Mouse (Mus musculus) lung, adult 2 months (tissue): ENCODE measurements around the gene Gsk3a. TPM values are rescaled to one million over a fixed set of nuclear protein-coding genes. Genes with fewer than 3 reads are reported as not detected.
"Not testable (repeated sequence)": the region's sequence is repeated elsewhere in the genome, so short reads cannot be mapped to it uniquely, and the experiment has no call there.

Source experiments
- DNase-seq: peaks from one replicate; pipeline ENCODE4 v3.0.0; 2022
- H3K4me1 ChIP-seq: fragments of 200-500 bp; 2 replicates; pipeline ENCODE4 v1.6.1; 2011; ENCODE audit warnings: low read length; ENCODE audit not compliant: control insufficient read depth, insufficient read depth
- H3K4me3 ChIP-seq: fragments of 200-500 bp; replicated peaks from 2 replicates; pipeline ENCODE3; 2011; ENCODE audit warnings: low read depth, mild to moderate bottlenecking, control low read depth, low read length; ENCODE audit errors: extremely low read depth
- CTCF ChIP-seq: fragments of 200-500 bp; IDR thresholded peaks from 2 replicates; pipeline ENCODE4 v1.5.1; 2011; ENCODE audit warnings: mild to moderate bottlenecking, low read length, control low read depth; ENCODE audit not compliant: insufficient read depth
- POLR2A ChIP-seq: fragments of 200-500 bp; IDR thresholded peaks from 2 replicates; pipeline ENCODE4 v1.6.1; 2011; ENCODE audit warnings: low read depth, mild to moderate bottlenecking, control low read depth, low read length, borderline replicate concordance; ENCODE audit errors: extremely low read depth
- WGBS: fragments of 180-500 bp; shearing (Covaris S2); methylation state at CpG from one replicate; pipeline ENCODE4 v1.1.7; 2018; 5-methylcytosine and 5-hydroxymethylcytosine counted together
- polyA plus RNA-seq: library from polyadenylated mRNA; depleted of rRNA; stranded (reverse); fragments of >200 nt; gene quantifications from 2 replicates; pipeline ENCODE4 v1.2.3, GENCODE M21; 2012

Gene Gsk3a
- polyA plus RNA-seq, 1 experiment = 116 TPM

GRCm38 (mm10) chr7:25267751-25268463, 30.3 kb upstream of the Gsk3a start:
- whole genome bisulfite sequencing = under 1% methylated on average over 33 of the region's 33 CpGs
- H3K4me3 ChIP-seq = peak overlapping the region; percentile 95
- H3K4me1 ChIP-seq = peaks cover 11% of the 10 kb centered on the region
- DNase-seq = peak; percentile 97
- no peak for TF ChIP-seq CTCF
- TF ChIP-seq POLR2A = no peak; the same call in 1 of the 2 replicates

- Histone ChIP-seq H3K4me1 (peaks cover 11% of the 10 kb centered on the region), H3K4me3 (peak within 1 kb of the TSS; percentile 95)
- TF ChIP-seq CTCF (no peak), POLR2A (peak; percentile 53; the same call in 1 of the 2 replicates)
- peak; percentile 99 for DNase-seq
- WGBS = under 1% methylated on average over 29 of the region's 29 CpGs
These were observed 29.7 kb upstream of the Gsk3a start, which contains the start of gene Cic for GRCm38 (mm10) chr7:25267301-25267750. Gene Cic, plus strand, starts transcription at chr7:25267704.

- WGBS = 85% methylated on average over 8 of the region's 8 CpGs
- TF ChIP-seq CTCF = no peak
- no peak for TF ChIP-seq POLR2A
- Histone ChIP-seq H3K4me1 (peaks cover 11% of the 10 kb centered on the region), H3K4me3 (no peak overlapping the region)
- no peak for DNase-seq
These were observed 28.7 kb upstream of the Gsk3a start for GRCm38 (mm10) chr7:25266180-25266962.

GRCm38 (mm10) chr7:25265743-25266142, 28.1 kb upstream of the Gsk3a start:
- peaks cover 11% of the 10 kb centered on the region for H3K4me1 ChIP-seq
- 76% methylated on average over 5 of the region's 5 CpGs for WGBS
- H3K4me3 ChIP-seq, DNase-seq: not testable (repeated sequence)

- WGBS = 54% methylated on average over 17 of the region's 17 CpGs
- TF ChIP-seq POLR2A (no peak), CTCF (no peak)
- Histone ChIP-seq H3K4me3 (no peak overlapping the region), H3K4me1 (peaks cover 4% of the 10 kb centered on the region)
- no peak for DNase-seq
These were observed 26.6 kb upstream of the Gsk3a start for GRCm38 (mm10) chr7:25263968-25264870.

- H3K4me1 ChIP-seq = no peaks in the 10 kb centered on the region
- WGBS = 71% methylated on average over 1 of the region's 1 CpGs
- DNase-seq = no peak
- no peak overlapping the region for H3K4me3 ChIP-seq
- TF ChIP-seq CTCF (no peak), POLR2A (no peak)
These were observed 24.2 kb upstream of the Gsk3a start for GRCm38 (mm10) chr7:25261896-25262295.

GRCm38 (mm10) chr7:25251822-25252221, 14.2 kb upstream of the Gsk3a start:
- peaks cover 16% of the 10 kb centered on the region for H3K4me1 ChIP-seq
- TF ChIP-seq CTCF (no peak), POLR2A (0 out of 2 replicates have a peak, but pooled peaks have one; percentile 25)
- 24% methylated on average over 8 of the region's 8 CpGs for WGBS
- no peak for DNase-seq
- H3K4me3 ChIP-seq = peak overlapping the region; percentile 61

GRCm38 (mm10) chr7:25251071-25251791, 13.6 kb upstream of the Gsk3a start:
- H3K4me3 ChIP-seq = peak overlapping the region; percentile 61
- H3K4me1 ChIP-seq = peaks cover 19% of the 10 kb centered on the region
- peak; percentile 60 for DNase-seq
- no peak for TF ChIP-seq CTCF
- TF ChIP-seq POLR2A = 0 out of 2 replicates have a peak, but pooled peaks have one; percentile 37
- WGBS = 4% methylated on average over 22 of the region's 22 CpGs
